Mouse (Mus musculus) myocyte (in vitro differentiated cells): ENCODE results near the gene Gm20509.

Experiments
- POLR2A ChIP-seq: IDR thresholded peaks from one replicate; pipeline ENCODE4 v1.6.1; 2011; ENCODE audit warnings: low read depth, mild to moderate bottlenecking, control low read depth, moderate library complexity; ENCODE audit not compliant: insufficient read length
- USF1 ChIP-seq: IDR thresholded peaks from one replicate; pipeline ENCODE4 v1.6.1; 2011; ENCODE audit warnings: low read depth, mild to moderate bottlenecking, control low read depth, moderate library complexity

- TF ChIP-seq POLR2A (no peak), USF1 (no peak)
Measured at GRCm38 (mm10) chr9:73087121-73087520, 15.1 kb upstream of the Gm20509 start.
